Mouse (Mus musculus): ENCODE results near the gene Taar6. TPM values are rescaled to one million over a fixed set of nuclear protein-coding genes. Genes with fewer than 3 reads are reported as not detected.
A peak's percentile ranks its signal among the peaks of the same experiment; 100 is the strongest.

Gene Taar6
- total RNA-seq (2021), result not detected

- DNase-seq, result no peak
- intact Hi-C loops (cut with DNase I), result no loop called here
Measured at GRCm38 (mm10) chr10:23985546-23985945, at the start of gene Taar6. Taar6 (minus strand) TSS chr10:23985646.

GRCm38 (mm10) chr10:24031347-24031746, 45.9 kb upstream of the Taar6 start:
- intact Hi-C loops (cut with DNase I), result no loop called here
- no peak for DNase-seq

- no peak for DNase-seq
- intact Hi-C loops (cut with DNase I), result no loop called here
Measured at GRCm38 (mm10) chr10:24026922-24027321, 41.5 kb upstream of the Taar6 start, which contains the start of gene Taar7d. Taar7d (plus strand) TSS chr10:24027222.

GRCm38 (mm10) chr10:24008143-24008542, 22.7 kb upstream of the Taar6 start:
- intact Hi-C loops (cut with DNase I), result no loop called here
- no peak for DNase-seq

- no peak for DNase-seq
- intact Hi-C loops (cut with DNase I), result no loop called here
Measured at GRCm38 (mm10) chr10:24007034-24007433, 21.6 kb upstream of the Taar6 start.

- intact Hi-C loops (cut with DNase I), result no loop called here
- no peak for DNase-seq
Measured at GRCm38 (mm10) chr10:24006442-24006841, 21.0 kb upstream of the Taar6 start.

- DNase-seq, result no peak
- intact Hi-C loops (cut with DNase I), result no loop called here
Measured at GRCm38 (mm10) chr10:23999639-24000038, 14.2 kb upstream of the Taar6 start, which contains the start of gene Taar7b. Taar7b (plus strand) TSS chr10:23999939.

- no peak for DNase-seq
- intact Hi-C loops (cut with DNase I), result no loop called here
Measured at GRCm38 (mm10) chr10:23993381-23993780, 7.9 kb upstream of the Taar6 start, which contains the start of gene Taar7a. Taar7a (minus strand) TSS chr10:23993481.

GRCm38 (mm10) chr10:23986419-23986818, 973 bp upstream of the Taar6 start:
- DNase-seq, result no peak
- intact Hi-C loops (cut with DNase I), result no loop called here

GRCm38 (mm10) chr10:23978901-23979705, 6.3 kb downstream of the Taar6 start:
- DNase-seq, result peak; percentile 75 to 87
- intact Hi-C loops (cut with DNase I), result loop anchor here (1.0 to 5.0 kb wide), 4 partner anchors 101 to 162 kb away; no protein-coding TSS in a partner anchor

- no peak for DNase-seq
- intact Hi-C loops (cut with DNase I), result loop anchor here (2.0 to 5.0 kb wide), 3 partner anchors 133 to 161 kb away; no protein-coding TSS in a partner anchor
Measured at GRCm38 (mm10) chr10:23977958-23978357, 7.5 kb downstream of the Taar6 start.

- intact Hi-C loops (cut with DNase I), result no loop called here
Measured at GRCm38 (mm10) chr10:23971256-23971655, 14.2 kb downstream of the Taar6 start.

GRCm38 (mm10) chr10:23970656-23971165, 14.7 kb downstream of the Taar6 start, which contains the start of gene Taar5:
Taar5 (plus strand) TSS chr10:23970706.
- intact Hi-C loops (cut with DNase I), result no loop called here

More at GRCm38 (mm10) chr10:23971256-23971655, 14.2 kb downstream of the Taar6 start:
- no peak for DNase-seq

GRCm38 (mm10) chr10:23964921-23965610, 20.4 kb downstream of the Taar6 start:
- intact Hi-C loops (cut with DNase I), result no loop called here

More at GRCm38 (mm10) chr10:23970656-23971165, 14.7 kb downstream of the Taar6 start, which contains the start of gene Taar5:
- no peak for DNase-seq

GRCm38 (mm10) chr10:23963444-23963843, 22.0 kb downstream of the Taar6 start:
- intact Hi-C loops (cut with DNase I), result no loop called here
- peak; percentile 14 to 35 for DNase-seq

More at GRCm38 (mm10) chr10:23964921-23965610, 20.4 kb downstream of the Taar6 start:
- no peak for DNase-seq

GRCm38 (mm10) chr10:23960444-23960915, 25.0 kb downstream of the Taar6 start, which contains the start of gene Taar4:
Taar4 (plus strand) TSS chr10:23960494.
- intact Hi-C loops (cut with DNase I), result no loop called here

GRCm38 (mm10) chr10:23959071-23959470, 26.4 kb downstream of the Taar6 start:
- DNase-seq, result no peak
- intact Hi-C loops (cut with DNase I), result no loop called here

More at GRCm38 (mm10) chr10:23960444-23960915, 25.0 kb downstream of the Taar6 start, which contains the start of gene Taar4:
- no peak for DNase-seq

GRCm38 (mm10) chr10:23951714-23952113, 33.7 kb downstream of the Taar6 start:
- no peak for DNase-seq
- intact Hi-C loops (cut with DNase I), result no loop called here

GRCm38 (mm10) chr10:23949508-23950005, 35.9 kb downstream of the Taar6 start, which contains the start of gene Taar3:
Taar3 (plus strand) TSS chr10:23949558.
- DNase-seq, result no peak
- intact Hi-C loops (cut with DNase I), result no loop called here

- intact Hi-C loops (cut with DNase I), result no loop called here
- DNase-seq, result no peak
Measured at GRCm38 (mm10) chr10:23948026-23948425, 37.4 kb downstream of the Taar6 start.

Data from heart, postnatal 10 days (tissue).